In the genomic region with DNA sequence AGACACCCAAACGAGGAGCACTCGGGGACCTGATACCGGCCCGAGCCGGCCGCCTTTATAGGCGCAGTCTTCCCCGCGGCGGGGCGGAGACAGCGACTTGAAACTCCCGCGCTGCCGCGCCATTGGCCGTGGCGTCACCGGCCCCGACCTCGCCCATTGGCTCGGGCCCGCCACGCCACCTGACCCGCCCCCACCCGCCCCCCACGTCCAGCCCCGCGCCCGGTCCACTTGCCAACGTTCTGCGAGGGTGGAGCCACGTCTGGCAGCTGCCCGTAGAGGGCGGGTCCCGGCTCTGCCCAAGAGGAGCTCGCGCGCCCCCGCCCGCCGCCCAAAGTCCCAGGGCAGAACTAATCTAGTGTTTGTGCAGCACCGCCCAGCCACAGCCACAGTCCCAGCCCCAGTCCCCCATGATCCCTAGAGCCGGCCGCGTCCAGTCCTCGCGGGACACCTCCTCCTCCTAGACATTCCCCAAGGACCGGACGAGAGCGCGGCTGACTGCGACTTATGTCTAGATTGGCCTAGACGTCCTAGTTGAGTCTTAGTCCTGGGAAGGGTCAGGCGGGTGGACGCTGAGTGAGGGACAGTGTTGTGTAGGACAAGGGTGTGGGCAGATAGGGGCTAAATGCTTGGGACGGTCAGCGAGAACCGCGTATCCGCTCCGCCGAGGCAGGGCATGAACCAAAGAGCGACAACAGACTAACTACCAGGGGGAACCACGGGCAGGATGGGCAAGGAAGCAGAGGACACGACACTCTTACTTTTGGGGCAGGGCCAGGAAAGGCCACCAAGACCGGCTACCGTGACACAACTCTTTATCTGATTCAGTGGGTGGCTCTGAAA, we compare ENCODE assay signal across 8 mouse cellular contexts. TPM values are rescaled to one million over a fixed set of nuclear protein-coding genes. Genes with fewer than 3 reads are reported as not detected.
DNase-seq lines count a peak whose midpoint lies in the region; ATAC-seq and TF ChIP-seq lines count a peak whose summit lies in the region.
"Not testable (repeated sequence)": the region's sequence is repeated elsewhere in the genome, so short reads cannot be mapped to it uniquely, and the experiment has no call there.

Gene Hist2h3c2 (minus strand): TSS at position 174 of the 840 bp plus-strand sequence.

- intact Hi-C loops in heart, adult 2 months (cut with DNase I); left cerebral cortex, postnatal 25 days (cut with DNase I): not testable (repeated sequence)

- peak within 1 kb of the TSS; percentile 44 for H3K9ac ChIP-seq in embryonic facial prominence, embryonic 15.5 days
- H3K9ac ChIP-seq in heart, adult 2 months (ENCODE audit: low read depth, low read length), result peak within 1 kb of the TSS; percentile 72

- not testable (repeated sequence) for TF ChIP-seq EP300 in heart, adult 2 months (IDR thresholded peaks at IDR 0.05; ENCODE audit: insufficient read depth, low read depth, low read length)

- peak; percentile 44 for DNase-seq in adrenal gland, postnatal 25 days
- DNase-seq in heart, adult 2 months, result peak; percentile 67 to 80
- peak; percentile 33 to 62 for DNase-seq in left cerebral cortex, postnatal 25 days (ENCODE audit: low spot score in 2 of 2)
- peak; percentile 60 to 87 for DNase-seq in lung, postnatal 4 days
- DNase-seq in ovary, adult 18-20 months (ENCODE audit: low spot score), result peak; percentile 62
- peak; percentile 33 to 64 for DNase-seq in thymus, postnatal 36 days

- ATAC-seq in embryonic facial prominence, embryonic 15.5 days (ENCODE audit: insufficient number of reproducible peaks, low FRiP score, low TSS enrichment, low read depth), result peak; percentile 92
- ATAC-seq in inflammation-experienced regulatory T-cells, adult 6 months, result peak; percentile 62

- not testable (repeated sequence) for TF ChIP-seq POLR2A in heart, adult 2 months (IDR thresholded peaks at IDR 0.05; ENCODE audit: insufficient read depth, low read depth, low read length)

- peaks cover 29% of the 10 kb centered on the region for H3K4me1 ChIP-seq in embryonic facial prominence, embryonic 15.5 days
- not testable (repeated sequence) for H3K4me1 ChIP-seq in heart, adult 2 months (ENCODE audit: control insufficient read depth, insufficient read depth, low read length)

- 0% methylated on average over 14 of the region's 68 CpGs for WGBS in embryonic facial prominence, embryonic 15.5 days
- under 1% methylated on average over 18 of the region's 68 CpGs for WGBS in heart, adult 2 months

- H3K9me3 ChIP-seq in embryonic facial prominence, embryonic 15.5 days (replicated peaks), result not testable (repeated sequence)

- H3K79me2 ChIP-seq in heart, adult 2 months (replicated peaks; ENCODE audit: control insufficient read depth, insufficient read depth, low read length), result not testable (repeated sequence)

- H3K36me3 ChIP-seq in embryonic facial prominence, embryonic 15.5 days; heart, adult 2 months (ENCODE audit: control insufficient read depth, insufficient read depth, low read length): not testable (repeated sequence)

- H3K4me3 ChIP-seq in embryonic facial prominence, embryonic 15.5 days (replicated peaks), result peak within 1 kb of the TSS; percentile 45
- peak within 1 kb of the TSS; percentile 60 for H3K4me3 ChIP-seq in heart, adult 2 months

- H3K4me2 ChIP-seq in embryonic facial prominence, embryonic 15.5 days (replicated peaks), result peak within 1 kb of the TSS; percentile 50

- TF ChIP-seq CTCF in heart, adult 2 months (IDR thresholded peaks at IDR 0.05), result not testable (repeated sequence)

- peak within 1 kb of the TSS; percentile 84 for H3K27ac ChIP-seq in embryonic facial prominence, embryonic 15.5 days (replicated peaks)
- H3K27ac ChIP-seq in heart, adult 2 months, result peak within 1 kb of the TSS; percentile 82

- H3K27me3 ChIP-seq in embryonic facial prominence, embryonic 15.5 days; heart, adult 2 months (ENCODE audit: control insufficient read depth, insufficient read depth, low read length): not testable (repeated sequence)

RNA-seq across cellular contexts. Expression of gene Hist2h3c2, which starts in this region (rescaled TPM):
- 37.2 and 60.7 TPM in 2 replicates for total RNA-seq in adrenal gland, postnatal 25 days (2021)
- 4.7 and 5.7 TPM in 2 replicates for polyA plus RNA-seq in embryonic facial prominence, embryonic 15.5 days (2015; fragmentation: Nextera tagmentation; extraction: Ambion mirVana)
- 1 to 10 TPM; 5.5 to 6.2 TPM for total RNA-seq in heart, adult 2 months (2021)
- polyA plus RNA-seq in heart, adult 2 months (2012; rRNA removed), result 9.2 and 12.0 TPM in 2 replicates
- 1 to 10 TPM in 1 of 3 experiments, not detected in 2; 1.5 TPM for polyA plus RNA-seq in inflammation-experienced regulatory T-cells, adult 6 months (2017; shearing (Covaris generic))
- total RNA-seq in left cerebral cortex, postnatal 25 days (2021), result 1 to 10 TPM; 5.6 to 7.5 TPM

Comparison
In these comparisons a context has a peak if more than half of its experiments do, and no peak if none do; other contexts are left out.
1. Peak in every context shown above with its lines: DNase-seq, ATAC-seq, H3K4me3 ChIP-seq and H3K27ac ChIP-seq.